In genomic region chr1:132880161-132881005, GRCm38 (mm10) we compare ENCODE assay signal across 8 mouse cellular contexts. TPM values are rescaled to one million over a fixed set of nuclear protein-coding genes. Genes with fewer than 3 reads are reported as not detected.
DNase-seq lines count a peak whose midpoint lies in the region; ATAC-seq lines count a peak whose summit lies in the region.

TSS of gene Lrrn2 (plus strand) at chr1:132880273.

- under 1% methylated on average over 64 of the region's 80 CpGs for WGBS in forebrain, embryonic 16.5 days
- WGBS in hindbrain, embryonic 10.5 days: under 1% methylated on average over 80 of the region's 80 CpGs
- under 1% methylated on average over 79 of the region's 80 CpGs for WGBS in midbrain, embryonic 12.5 days
- WGBS in stomach, embryonic 15.5 days: under 1% methylated on average over 80 of the region's 80 CpGs

- no peaks in the 10 kb centered on the region for H3K36me3 ChIP-seq in forebrain, embryonic 16.5 days (ENCODE audit: control insufficient read depth, insufficient read depth)
- H3K36me3 ChIP-seq in hindbrain, embryonic 10.5 days: no peaks in the 10 kb centered on the region
- H3K36me3 ChIP-seq in midbrain, embryonic 12.5 days: no peaks in the 10 kb centered on the region
- no peaks in the 10 kb centered on the region for H3K36me3 ChIP-seq in stomach, embryonic 15.5 days

- no peaks in the 10 kb centered on the region for H3K9me3 ChIP-seq in forebrain, embryonic 16.5 days (ENCODE audit: control insufficient read depth, low read length)
- no peaks in the 10 kb centered on the region for H3K9me3 ChIP-seq in hindbrain, embryonic 10.5 days
- no peaks in the 10 kb centered on the region for H3K9me3 ChIP-seq in midbrain, embryonic 12.5 days
- H3K9me3 ChIP-seq in stomach, embryonic 15.5 days: no peaks in the 10 kb centered on the region

- peak within 1 kb of the TSS; percentile 84 for H3K9ac ChIP-seq in forebrain, embryonic 16.5 days (replicated peaks; ENCODE audit: low read depth, low read length)
- peak within 1 kb of the TSS; percentile 82 for H3K9ac ChIP-seq in midbrain, embryonic 12.5 days (replicated peaks)
- H3K9ac ChIP-seq in stomach, embryonic 15.5 days: peak within 1 kb of the TSS; percentile 32

- H3K4me3 ChIP-seq in forebrain, embryonic 16.5 days (replicated peaks; ENCODE audit: low read length): peak within 1 kb of the TSS; percentile 79
- H3K4me3 ChIP-seq in hindbrain, embryonic 10.5 days: peak within 1 kb of the TSS; percentile 81
- peak within 1 kb of the TSS; percentile 79 for H3K4me3 ChIP-seq in midbrain, embryonic 12.5 days
- peak within 1 kb of the TSS; percentile 55 for H3K4me3 ChIP-seq in stomach, embryonic 15.5 days (replicated peaks)

- H3K27me3 ChIP-seq in forebrain, embryonic 16.5 days (replicated peaks; ENCODE audit: control insufficient read depth, insufficient read depth, low read length): no peaks in the 10 kb centered on the region
- peaks cover 91% of the 10 kb centered on the region for H3K27me3 ChIP-seq in hindbrain, embryonic 10.5 days (ENCODE audit: insufficient read depth, poor library complexity, severe bottlenecking)
- H3K27me3 ChIP-seq in midbrain, embryonic 12.5 days: peaks cover 37% of the 10 kb centered on the region
- H3K27me3 ChIP-seq in stomach, embryonic 15.5 days (replicated peaks): peaks cover 54% of the 10 kb centered on the region

- peak within 1 kb of the TSS; percentile 72 for H3K4me2 ChIP-seq in forebrain, embryonic 16.5 days (ENCODE audit: low read length)
- peak within 1 kb of the TSS; percentile 87 for H3K4me2 ChIP-seq in midbrain, embryonic 12.5 days (replicated peaks)
- peak within 1 kb of the TSS; percentile 97 for H3K4me2 ChIP-seq in stomach, embryonic 15.5 days

- H3K4me1 ChIP-seq in forebrain, embryonic 16.5 days (replicated peaks; ENCODE audit: control insufficient read depth, insufficient read depth, low read length): peaks cover 24% of the 10 kb centered on the region
- peaks cover 36% of the 10 kb centered on the region for H3K4me1 ChIP-seq in hindbrain, embryonic 10.5 days (replicated peaks)
- H3K4me1 ChIP-seq in midbrain, embryonic 12.5 days: peaks cover 29% of the 10 kb centered on the region
- H3K4me1 ChIP-seq in stomach, embryonic 15.5 days: peaks cover 21% of the 10 kb centered on the region

- ATAC-seq in forebrain, embryonic 16.5 days: peak; percentile 84
- ATAC-seq in midbrain, embryonic 12.5 days (ENCODE audit: low FRiP score, low read depth): peak; percentile 78
- ATAC-seq in stomach, embryonic 15.5 days (ENCODE audit: insufficient read depth, low FRiP score, low read depth): peak; percentile 63
- no peak for ATAC-seq in inflammation-experienced regulatory T-cells, adult 6 months

- H3K27ac ChIP-seq in forebrain, embryonic 16.5 days (ENCODE audit: low read length): peak within 1 kb of the TSS; percentile 80
- peak within 1 kb of the TSS; percentile 89 for H3K27ac ChIP-seq in hindbrain, embryonic 10.5 days
- peak within 1 kb of the TSS; percentile 85 for H3K27ac ChIP-seq in midbrain, embryonic 12.5 days (replicated peaks)
- no peak within 1 kb of the TSS for H3K27ac ChIP-seq in stomach, embryonic 15.5 days

- DNase-seq in adrenal gland, adult 2 months: peak; percentile 79
- peak; percentile 78 to 82 for DNase-seq in cerebellum, adult 18-20 months
- DNase-seq in hindbrain, embryonic 10.5 days (ENCODE audit: low spot score): peak; percentile 73
- peak; percentile 60 to 71 for DNase-seq in left cerebral cortex, adult 8-10 months (ENCODE audit: low spot score in 2 of 2)

RNA-seq across cellular contexts. Expression of gene Lrrn2, which starts in this region (rescaled TPM):
- 10 to 100 TPM in 1 of 2 experiments, 1 to 10 TPM in 1; 5.3 to 25.9 TPM for total RNA-seq in adrenal gland, adult 2 months (2021)
- 15.4 and 18.2 TPM in 2 replicates for polyA plus RNA-seq in adrenal gland, adult 2 months (2012; rRNA removed)
- 48.6 and 53.8 TPM in 2 replicates for polyA plus RNA-seq in forebrain, embryonic 16.5 days (2015; fragmentation: Nextera tagmentation; extraction: Ambion mirVana)
- 7.3 and 10.4 TPM in 2 replicates for polyA plus RNA-seq in hindbrain, embryonic 10.5 days (2016; fragmentation: Nextera tagmentation; extraction: Ambion mirVana)
- 10 to 100 TPM; 96.0 to 99.7 (median 97.0) TPM for total RNA-seq in left cerebral cortex, adult 8-10 months (2022)
- polyA plus RNA-seq in midbrain, embryonic 12.5 days (2016; fragmentation: Nextera tagmentation; extraction: Ambion mirVana): 19.6 and 24.4 TPM in 2 replicates
- polyA plus RNA-seq in stomach, embryonic 15.5 days (2015; fragmentation: Nextera tagmentation; extraction: Ambion mirVana): 3.9 and 5.4 TPM in 2 replicates
- polyA plus RNA-seq in inflammation-experienced regulatory T-cells, adult 6 months (2017; shearing (Covaris generic)): under 1 TPM in 1 of 3 experiments, not detected in 2; 0.16 TPM

Comparison
In these comparisons a context has a peak if more than half of its experiments do, and no peak if none do; other contexts are left out.
1. H3K9ac ChIP-seq: peak in every context shown above with its lines; median percentile 84 in forebrain, embryonic 16.5 days; 82 in midbrain, embryonic 12.5 days; 32 in stomach, embryonic 15.5 days.